Mouse (Mus musculus) E14TG2a.4 (cell line): ENCODE measurements at regions not wholly inside any gene's neighbourhood (a gene's known extent, or its start where the extent isn't known, plus 50 kb on each side); places are given as distances from the start of the nearest gene placed in this dataset.

ENCODE experiments used
- CTCF ChIP-seq: conservative IDR thresholded peaks from 2 replicates; pipeline ENCODE4 v1.5.1; 2014; ENCODE audit warnings: low read length
- POU5F1 ChIP-seq: IDR thresholded peaks from 2 replicates; pipeline ENCODE4 v1.6.1; 2014; ENCODE audit warnings: low read length, borderline replicate concordance

DNA sequence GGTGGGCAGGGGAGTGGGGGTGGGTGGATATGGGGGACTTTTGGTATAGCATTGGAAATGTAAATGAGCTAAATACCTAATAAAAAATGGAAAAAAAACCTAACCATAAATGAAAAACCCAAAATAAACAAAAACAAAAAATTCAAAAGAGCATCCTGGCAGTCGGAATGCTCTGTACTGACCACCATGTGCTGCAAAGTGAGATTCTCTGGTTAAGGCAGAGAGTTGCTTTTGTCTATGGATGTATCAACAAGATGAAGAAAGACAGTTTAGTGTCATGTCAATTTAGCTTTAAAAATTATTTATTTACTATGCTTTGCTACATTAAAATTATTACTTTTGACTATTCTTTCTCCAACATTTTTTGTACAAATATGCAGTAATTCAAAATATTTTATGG lies 88.5 kb downstream of the E330014E10Rik start:
- no peak for TF ChIP-seq POU5F1
- TF ChIP-seq CTCF: no peak
